Mouse (Mus musculus) heart, embryonic 11.5 days (tissue): ENCODE data around the gene D630023F18Rik. TPM values are rescaled to one million over a fixed set of nuclear protein-coding genes. Genes with fewer than 3 reads are reported as not detected.

Experiments used
- ATAC-seq: fragments of 200-750 bp; cut with Nextera tagmentation; replicated peaks from 2 replicates; pipeline ENCODE4 v1.8.0; 2017; ENCODE audit warnings: moderate library complexity; ENCODE audit not compliant: insufficient number of reproducible peaks, low FRiP score, low TSS enrichment
- H3K27ac ChIP-seq: fragments of 300-500 bp; sonication (generic); 2 replicates; pipeline ENCODE4 v1.5.1; 2014; ENCODE audit warnings: mild to moderate bottlenecking, low read depth, low read length
- H3K27me3 ChIP-seq: fragments of 300-500 bp; sonication (generic); 2 replicates; pipeline ENCODE4 v1.6.1; 2014; ENCODE audit warnings: mild to moderate bottlenecking, low read length, mixed read lengths; ENCODE audit not compliant: control insufficient read depth, insufficient read depth
- H3K36me3 ChIP-seq: fragments of 300-500 bp; sonication (generic); 2 replicates; pipeline ENCODE4 v1.6.1; 2014; ENCODE audit warnings: mild to moderate bottlenecking, low read length, moderate library complexity, mixed read lengths; ENCODE audit not compliant: control insufficient read depth, insufficient read depth
- H3K4me1 ChIP-seq: fragments of 300-500 bp; sonication (generic); 2 replicates; pipeline ENCODE4 v1.6.1; 2014; ENCODE audit warnings: low read length; ENCODE audit not compliant: control insufficient read depth, insufficient read depth
- H3K4me2 ChIP-seq: fragments of 300-500 bp; sonication (generic); 2 replicates; pipeline ENCODE4 v1.6.1; 2014; ENCODE audit warnings: mild to moderate bottlenecking, moderate library complexity
- H3K4me3 ChIP-seq: fragments of 300-500 bp; sonication (generic); 2 replicates; pipeline ENCODE4 v1.5.1; 2014; ENCODE audit warnings: low read depth, low read length
- H3K9ac ChIP-seq: fragments of 300-500 bp; sonication (generic); 2 replicates; pipeline ENCODE4 v1.6.1; 2014; ENCODE audit warnings: mild to moderate bottlenecking, low read depth, low read length, moderate library complexity
- H3K9me3 ChIP-seq: fragments of 300-500 bp; sonication (generic); replicated peaks from 2 replicates; pipeline ENCODE4 v1.6.1; 2016; ENCODE audit warnings: low read length; ENCODE audit not compliant: control insufficient read depth
- WGBS: fragments of 180-500 bp; shearing (Covaris S2); extraction: QIAGEN DNeasy Blood & Tissue Kit; methylation state at CpG from one replicate; pipeline ENCODE4 v1.1.7; 2014; ENCODE audit not compliant: insufficient replicate concordance; 5-methylcytosine and 5-hydroxymethylcytosine counted together
- polyA plus RNA-seq: library from polyadenylated mRNA; unstranded; fragments of >200 nt; fragmentation: Nextera tagmentation; extraction: Ambion mirVana; gene quantifications from 2 replicates; pipeline ENCODE4 v1.2.1, GENCODE M21; 2014

The D630023F18Rik gene
- polyA plus RNA-seq, 1 experiment from 2014 or later: 0.09 TPM

DNA sequence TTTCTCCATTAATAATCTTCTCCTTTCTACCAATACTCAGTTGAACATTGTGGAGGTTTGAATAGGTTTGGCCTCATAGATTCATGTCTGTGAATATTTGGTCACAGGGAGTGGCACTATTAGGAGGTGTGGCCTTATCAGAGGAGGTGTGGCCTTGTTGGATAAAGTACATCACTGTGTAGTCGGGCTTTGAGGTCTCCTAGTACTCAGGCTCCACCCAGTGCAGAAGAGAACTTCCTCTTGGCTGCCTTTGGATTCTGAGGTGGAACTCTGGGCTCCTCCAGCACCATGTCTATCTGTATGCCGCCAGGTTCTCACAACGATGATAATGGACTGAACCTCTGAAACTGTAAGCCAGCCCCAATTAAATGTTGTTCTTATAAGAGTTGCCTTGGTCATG, 26.1 kb downstream of the D630023F18Rik start:
- H3K4me3 ChIP-seq: no peak overlapping the region
- no peak overlapping the region for H3K9ac ChIP-seq
- no peak for ATAC-seq
- no peaks in the 10 kb centered on the region for H3K9me3 ChIP-seq
- H3K36me3 ChIP-seq: no peaks in the 10 kb centered on the region
- no peak overlapping the region for H3K4me2 ChIP-seq
- H3K27me3 ChIP-seq: no peaks in the 10 kb centered on the region
- 79% methylated on average over 3 of the region's 3 CpGs for WGBS
- H3K27ac ChIP-seq: no peak overlapping the region
- no peaks in the 10 kb centered on the region for H3K4me1 ChIP-seq

- no peak overlapping the region for H3K27ac ChIP-seq
- no peak for ATAC-seq
- H3K9ac ChIP-seq: no peak overlapping the region
- H3K9me3 ChIP-seq: no peaks in the 10 kb centered on the region
- H3K4me1 ChIP-seq: no peaks in the 10 kb centered on the region
- no peaks in the 10 kb centered on the region for H3K27me3 ChIP-seq
- H3K4me3 ChIP-seq: no peak overlapping the region
- H3K36me3 ChIP-seq: no peaks in the 10 kb centered on the region
- 86% methylated on average over 3 of the region's 3 CpGs for WGBS
- H3K4me2 ChIP-seq: no peak overlapping the region
Observed at GRCm38 (mm10) chr1:65091566-65091965, 31.4 kb downstream of the D630023F18Rik start.

DNA sequence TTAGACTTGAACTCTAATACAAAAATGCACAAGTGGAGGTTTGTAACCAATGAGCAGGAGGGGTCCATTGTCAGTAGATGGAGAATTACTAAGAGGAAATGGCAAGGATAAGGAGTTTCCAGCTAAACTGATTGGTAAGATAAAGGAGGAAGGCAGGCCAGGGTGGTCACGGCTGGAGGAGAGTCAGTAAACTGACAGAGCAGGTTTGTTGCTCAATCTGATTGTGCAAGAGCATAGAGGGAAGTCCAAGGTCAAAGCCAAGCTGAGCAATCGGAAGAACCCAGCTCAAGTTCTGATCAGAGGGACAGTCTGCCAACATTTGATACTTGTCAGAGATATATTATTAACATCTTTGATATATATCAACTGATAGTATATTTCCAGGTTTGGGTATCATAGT, 32.6 kb downstream of the D630023F18Rik start:
- ATAC-seq: no peak
- Histone ChIP-seq H3K27ac (no peak overlapping the region), H3K27me3 (no peaks in the 10 kb centered on the region), H3K9ac (no peak overlapping the region), H3K36me3 (no peaks in the 10 kb centered on the region), H3K4me3 (no peak overlapping the region), H3K4me2 (no peak overlapping the region), H3K4me1 (no peaks in the 10 kb centered on the region), H3K9me3 (no peaks in the 10 kb centered on the region)
- WGBS: 64% methylated on average over 2 of the region's 2 CpGs

DNA sequence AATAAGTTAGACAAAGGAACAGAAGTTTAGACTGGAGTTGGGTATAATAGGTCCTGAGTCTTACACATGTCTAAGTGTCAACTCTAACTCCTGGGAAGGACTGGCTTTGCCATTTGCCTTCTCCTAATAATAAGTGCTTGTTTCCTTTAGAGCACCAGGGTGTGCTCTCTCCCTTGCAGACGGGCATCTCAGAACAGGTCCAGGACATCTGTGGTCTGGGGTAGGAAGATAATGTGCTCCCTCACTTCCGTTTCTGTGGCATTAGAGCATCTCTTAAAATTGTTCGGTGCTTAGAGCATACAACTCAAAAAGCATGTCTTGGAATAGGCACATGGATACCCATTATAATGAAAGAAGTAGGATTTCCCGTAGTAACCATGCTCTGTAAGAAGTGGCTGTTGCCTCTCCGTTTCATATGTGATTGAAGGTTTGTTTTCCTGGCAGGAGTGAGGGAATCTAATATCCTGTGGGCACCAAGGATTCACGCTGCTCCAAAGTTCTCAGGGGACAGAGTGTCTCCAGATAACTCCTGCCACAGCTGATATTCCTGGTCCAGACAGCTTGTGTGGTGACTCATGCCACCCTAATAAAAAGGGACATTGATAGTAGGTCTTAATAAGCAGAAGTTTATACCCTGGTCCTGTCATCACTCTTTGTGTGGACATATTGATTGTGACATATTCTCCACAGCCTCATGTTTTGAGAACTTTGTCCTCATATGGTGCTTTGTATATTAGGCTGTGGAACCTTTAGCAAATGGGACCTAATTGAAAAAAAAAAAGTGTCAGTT, 34.3 kb downstream of the D630023F18Rik start:
- Histone ChIP-seq H3K9ac (no peak overlapping the region), H3K36me3 (no peaks in the 10 kb centered on the region), H3K4me3 (no peak overlapping the region), H3K27ac (no peak overlapping the region), H3K4me1 (no peaks in the 10 kb centered on the region), H3K4me2 (no peak overlapping the region), H3K27me3 (no peaks in the 10 kb centered on the region), H3K9me3 (no peaks in the 10 kb centered on the region)
- WGBS: 60% methylated on average over 6 of the region's 6 CpGs
- no peak for ATAC-seq

- Histone ChIP-seq H3K9me3 (0 out of 2 replicates have a peak, but pooled peaks cover 2% of the 10 kb centered on the region), H3K9ac (no peak within 1 kb of the TSS), H3K4me1 (no peaks in the 10 kb centered on the region), H3K27ac (no peak within 1 kb of the TSS), H3K4me3 (no peak within 1 kb of the TSS), H3K27me3 (no peaks in the 10 kb centered on the region), H3K4me2 (peak within 1 kb of the TSS; percentile 11; the same call in 1 of the 2 replicates), H3K36me3 (no peaks in the 10 kb centered on the region)
- 39% methylated on average over 7 of the region's 7 CpGs for WGBS
- no peak for ATAC-seq
Observed at GRCm38 (mm10) chr1:65082188-65082587, 40.8 kb downstream of the D630023F18Rik start, which contains the start of gene Crygb. Gene Crygb, minus strand, starts transcription at chr1:65082288.

GRCm38 (mm10) chr1:65075607-65076006, 47.4 kb downstream of the D630023F18Rik start:
- WGBS: 15% methylated on average over 5 of the region's 5 CpGs
- no peak overlapping the region for H3K4me2 ChIP-seq
- no peaks in the 10 kb centered on the region for H3K36me3 ChIP-seq
- 0 out of 2 replicates have a peak, but pooled peaks cover 2% of the 10 kb centered on the region for H3K9me3 ChIP-seq
- H3K4me1 ChIP-seq: no peaks in the 10 kb centered on the region
- H3K27ac ChIP-seq: no peak overlapping the region
- no peak overlapping the region for H3K9ac ChIP-seq
- ATAC-seq: no peak
- H3K27me3 ChIP-seq: no peaks in the 10 kb centered on the region
- H3K4me3 ChIP-seq: no peak overlapping the region

DNA sequence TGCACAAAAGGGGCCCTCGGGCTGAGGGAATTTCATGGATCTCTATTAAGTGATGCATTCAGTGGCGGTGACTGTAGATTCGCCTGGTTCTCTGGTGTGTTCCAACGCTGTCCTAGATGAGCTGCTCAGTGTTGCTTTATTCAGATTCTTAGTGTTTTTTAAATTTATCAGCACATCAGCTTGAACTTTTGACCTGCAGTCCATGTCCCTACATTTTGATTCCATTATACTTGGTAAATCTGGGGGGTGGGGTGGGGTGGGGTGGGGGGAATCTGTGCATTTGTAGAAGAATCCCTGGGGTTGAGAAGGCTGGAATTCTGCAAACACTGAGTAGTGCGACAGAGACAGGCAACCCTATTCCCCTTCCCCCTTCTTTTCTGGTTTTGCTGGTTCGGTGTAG, 49.4 kb downstream of the D630023F18Rik start, which contains the start of gene Crygc:
TSS of gene Crygc (minus strand) at position 101 of the 400 bp plus-strand sequence.
- no peak within 1 kb of the TSS for H3K9ac ChIP-seq
- H3K27me3 ChIP-seq: no peaks in the 10 kb centered on the region
- ATAC-seq: no peak
- H3K9me3 ChIP-seq: 0 out of 2 replicates have a peak, but pooled peaks cover 2% of the 10 kb centered on the region
- WGBS: 58% methylated on average over 6 of the region's 6 CpGs
- no peaks in the 10 kb centered on the region for H3K36me3 ChIP-seq
- H3K27ac ChIP-seq: no peak within 1 kb of the TSS
- H3K4me2 ChIP-seq: no peak within 1 kb of the TSS
- H3K4me3 ChIP-seq: no peak within 1 kb of the TSS
- no peaks in the 10 kb centered on the region for H3K4me1 ChIP-seq

DNA sequence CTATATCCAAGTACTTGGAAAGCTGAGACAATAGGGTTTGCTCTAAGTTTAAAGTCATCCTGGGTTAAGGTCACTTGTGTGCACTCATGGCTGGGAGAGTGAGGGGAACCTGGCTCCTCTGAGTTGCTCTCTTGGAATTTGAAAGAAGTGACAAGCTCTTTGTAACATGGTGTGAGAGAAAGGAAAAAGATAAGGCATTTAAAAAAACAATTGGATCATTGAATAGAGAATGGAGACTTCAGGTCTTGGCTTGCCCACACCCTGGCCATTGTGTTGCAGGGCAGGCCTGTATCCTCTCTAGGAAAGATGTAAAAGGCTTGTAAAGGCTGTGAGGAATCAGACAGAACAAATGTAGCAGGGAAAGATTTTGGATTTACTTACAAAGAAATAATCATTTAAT, 55.2 kb downstream of the D630023F18Rik start:
- no peak overlapping the region for H3K9ac ChIP-seq
- H3K27me3 ChIP-seq: no peaks in the 10 kb centered on the region
- no peaks in the 10 kb centered on the region for H3K9me3 ChIP-seq
- no peak overlapping the region for H3K4me3 ChIP-seq
- H3K4me2 ChIP-seq: no peak overlapping the region
- H3K4me1 ChIP-seq: no peaks in the 10 kb centered on the region
- H3K27ac ChIP-seq: no peak overlapping the region
- H3K36me3 ChIP-seq: no peaks in the 10 kb centered on the region
- ATAC-seq: no peak

DNA sequence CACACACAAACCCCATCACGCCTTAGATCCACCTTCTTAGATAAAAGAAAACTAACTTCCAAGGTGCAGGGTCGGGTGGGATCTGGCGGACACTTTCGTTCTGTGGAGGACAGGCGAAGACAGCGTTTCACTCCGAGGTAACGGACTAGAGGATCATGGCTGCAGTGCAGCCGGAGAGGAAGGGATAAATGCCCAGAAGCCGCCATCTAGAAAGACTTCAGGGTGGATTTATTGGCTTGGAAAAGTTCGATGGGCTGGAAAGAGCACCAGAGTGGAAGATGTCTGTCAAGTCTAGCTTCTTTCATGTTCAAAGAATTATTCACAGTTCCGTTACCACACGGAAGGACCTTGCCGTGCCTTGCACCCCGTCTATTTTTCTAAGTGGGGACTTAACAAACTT, 58.8 kb downstream of the D630023F18Rik start:
- Histone ChIP-seq H3K27me3 (no peaks in the 10 kb centered on the region), H3K27ac (no peak overlapping the region), H3K36me3 (no peaks in the 10 kb centered on the region), H3K9me3 (no peaks in the 10 kb centered on the region), H3K9ac (no peak overlapping the region), H3K4me1 (no peaks in the 10 kb centered on the region), H3K4me2 (no peak overlapping the region), H3K4me3 (no peak overlapping the region)
- 86% methylated on average over 15 of the region's 15 CpGs for WGBS
- no peak for ATAC-seq
